Mouse (Mus musculus) cerebellum, adult 11 months (tissue): ENCODE measurements at regions not wholly inside any gene's neighbourhood (a gene's known extent, or its start where the extent isn't known, plus 50 kb on each side); places are given as distances from the start of the nearest gene placed in this dataset.
A peak's percentile ranks its signal among the peaks of the same experiment; 100 is the strongest.

Experiments
- DNase-seq: peaks from one replicate; pipeline ENCODE4 v3.0.0; 2022

DNA sequence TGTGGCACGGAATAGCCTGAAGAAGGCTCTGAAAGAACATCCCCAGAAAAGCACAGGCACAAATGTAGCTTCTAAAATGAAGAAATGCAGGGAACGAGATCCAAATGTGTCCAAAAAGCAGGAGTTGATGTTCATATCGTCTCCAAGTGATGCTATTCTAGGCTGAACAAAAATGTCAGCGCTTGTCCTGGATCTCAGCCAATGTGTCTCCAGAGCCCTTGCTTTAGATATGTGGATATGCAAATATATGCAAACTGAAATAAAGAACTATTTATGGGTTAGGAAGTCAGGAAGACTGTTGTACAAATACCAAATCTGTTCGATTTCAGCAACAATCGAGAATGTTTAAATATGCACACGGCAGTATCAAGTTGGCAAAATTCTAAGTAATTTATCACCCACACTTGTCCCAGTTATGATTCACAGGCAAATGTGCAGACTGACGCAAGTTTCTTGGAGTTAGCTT, 320.4 kb downstream of the Synb start:
- DNase-seq: no peak

DNA sequence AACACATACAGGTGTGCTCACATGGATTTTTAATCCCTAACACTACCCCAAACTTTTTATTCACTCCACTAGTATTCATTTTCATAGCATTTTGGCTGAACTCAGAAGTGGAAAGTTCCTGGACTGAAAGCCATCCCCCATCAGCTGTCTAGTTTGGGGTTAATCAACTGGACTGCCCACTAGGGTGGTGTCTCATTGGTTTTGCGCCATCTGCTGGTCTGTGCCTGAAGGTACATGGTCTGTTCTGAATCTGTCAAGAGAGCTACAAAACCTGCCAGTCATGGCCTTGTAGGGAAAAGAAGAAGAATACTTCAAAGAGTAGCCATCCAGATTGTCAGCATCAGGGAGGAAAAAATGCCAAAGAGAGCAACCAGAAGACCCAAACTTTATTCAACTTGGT, 327.3 kb downstream of the Synb start:
- DNase-seq: peak; percentile 11

DNA sequence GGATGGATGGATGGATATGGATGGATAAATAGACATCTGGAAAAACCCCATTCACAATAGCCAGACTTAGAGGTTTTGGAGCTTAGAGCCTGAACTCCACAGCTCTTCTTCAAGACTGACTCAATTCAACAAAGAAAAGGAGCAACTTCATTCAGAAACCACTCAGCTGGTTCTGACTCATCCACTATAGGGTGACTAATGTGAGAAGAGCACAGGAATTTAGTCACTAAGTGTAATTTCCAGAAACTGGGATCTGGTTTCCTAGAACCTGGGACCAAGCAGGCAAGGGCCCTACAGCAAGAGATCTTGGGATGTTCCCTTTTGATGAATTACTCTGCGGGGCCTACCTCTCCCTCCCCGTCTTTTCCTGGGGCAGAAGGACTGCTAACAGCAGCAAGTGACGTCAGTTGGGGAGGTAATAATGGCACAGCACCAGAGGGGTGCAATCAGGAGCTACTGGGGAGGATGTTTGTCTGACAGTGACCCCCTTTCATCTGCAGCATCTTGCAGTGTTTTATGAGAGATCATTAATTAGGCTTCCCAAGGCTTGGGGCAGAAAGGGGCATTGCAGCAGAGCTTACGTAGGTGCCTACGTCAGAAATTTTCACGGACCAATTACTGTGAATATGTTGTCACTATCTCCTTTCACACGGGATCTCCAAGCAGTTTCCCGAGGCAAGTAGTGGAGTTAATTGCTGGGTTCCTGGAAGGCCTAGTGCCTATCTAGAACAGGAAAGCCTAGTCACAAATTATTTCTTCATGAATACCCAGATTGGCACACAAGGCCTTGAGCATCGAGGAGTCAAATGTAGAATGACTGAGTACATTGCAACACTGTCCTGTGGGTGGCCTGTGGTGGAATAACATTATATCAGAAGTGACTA, 339.3 kb downstream of the Synb start:
- DNase-seq: no peak

DNA sequence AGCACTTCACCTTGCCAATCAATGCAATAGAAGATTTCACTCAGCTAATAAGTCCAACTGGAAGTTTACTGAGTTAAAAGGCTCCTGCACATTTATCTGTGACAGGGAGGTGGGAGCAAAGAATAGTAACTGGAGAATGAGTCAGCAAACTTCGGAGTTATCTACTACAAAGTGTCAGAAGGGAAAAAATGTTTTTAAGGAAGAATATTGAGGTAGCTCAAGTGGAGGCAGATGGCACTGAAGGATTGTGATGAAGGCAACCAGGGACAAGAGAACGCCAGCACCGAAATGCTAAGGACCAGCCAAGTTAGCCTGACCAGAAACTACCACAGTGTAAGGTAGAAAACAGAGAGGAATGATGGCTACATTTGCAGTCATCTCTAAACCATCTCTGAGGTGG, 348.2 kb downstream of the Synb start:
- DNase-seq: no peak

DNA sequence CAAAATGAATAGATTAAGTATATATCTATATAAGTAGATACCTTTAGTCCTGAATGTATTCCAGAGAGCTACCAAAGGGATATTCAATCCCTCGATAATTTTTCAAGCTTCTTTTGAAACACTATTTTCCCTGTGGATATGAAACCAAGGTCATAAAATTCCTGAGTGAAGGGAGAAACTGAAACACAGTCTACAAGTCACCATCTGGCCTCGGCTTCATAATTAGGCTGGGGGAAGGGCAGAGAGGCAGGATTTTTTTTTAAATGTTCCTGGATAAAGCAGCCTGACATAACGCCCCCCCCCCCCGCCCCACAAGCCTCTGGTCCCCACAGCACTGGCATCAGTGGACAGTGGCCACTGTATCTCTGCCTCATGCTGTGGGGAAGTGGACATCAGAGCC, 348.7 kb downstream of the Synb start:
- no peak for DNase-seq

DNA sequence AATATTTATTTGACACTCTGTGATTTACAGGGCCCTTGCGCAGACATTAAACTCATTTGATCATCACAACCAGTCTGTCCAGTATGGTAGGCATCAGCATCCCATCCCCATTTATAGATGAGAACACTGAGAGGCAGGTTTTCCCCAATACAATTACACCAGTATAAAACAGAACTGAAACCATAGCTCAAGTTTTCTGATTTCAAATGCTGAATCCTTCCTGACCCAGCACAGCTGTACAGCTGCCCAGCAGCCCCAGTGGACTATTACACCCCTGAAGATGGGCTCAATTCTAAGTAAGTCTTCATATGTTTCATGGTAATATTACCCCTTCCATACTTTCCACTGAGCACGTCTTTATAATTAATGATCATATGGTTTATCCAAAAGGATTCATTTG, 352.3 kb downstream of the Synb start:
- no peak for DNase-seq

DNA sequence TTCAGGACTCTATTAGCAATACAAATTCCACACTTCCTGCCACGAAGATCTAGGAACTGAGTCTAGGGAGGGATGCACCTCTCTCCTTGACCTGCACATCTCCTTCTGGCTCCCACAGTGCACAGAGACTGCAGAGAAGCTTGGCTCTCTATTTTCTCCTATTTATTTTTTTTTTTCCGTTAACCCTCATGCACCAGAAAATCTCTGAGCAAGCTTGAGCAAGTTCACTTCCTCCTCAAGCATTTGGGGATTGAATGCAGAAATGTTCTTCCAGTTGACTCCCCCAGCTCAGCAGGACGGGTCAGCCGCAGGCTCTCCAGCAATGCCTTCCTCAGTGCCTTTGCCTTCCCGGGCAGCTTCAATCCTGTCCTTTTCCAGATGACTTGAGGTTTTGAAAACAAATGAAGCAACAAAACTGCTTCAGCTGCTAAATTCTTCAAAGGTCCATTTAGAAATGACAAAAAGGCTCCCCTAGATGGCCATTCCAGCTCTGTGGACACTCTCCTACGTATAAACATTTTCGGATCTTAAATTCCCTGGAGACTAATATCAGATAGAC, 352.9 kb downstream of the Synb start:
- DNase-seq: no peak

DNA sequence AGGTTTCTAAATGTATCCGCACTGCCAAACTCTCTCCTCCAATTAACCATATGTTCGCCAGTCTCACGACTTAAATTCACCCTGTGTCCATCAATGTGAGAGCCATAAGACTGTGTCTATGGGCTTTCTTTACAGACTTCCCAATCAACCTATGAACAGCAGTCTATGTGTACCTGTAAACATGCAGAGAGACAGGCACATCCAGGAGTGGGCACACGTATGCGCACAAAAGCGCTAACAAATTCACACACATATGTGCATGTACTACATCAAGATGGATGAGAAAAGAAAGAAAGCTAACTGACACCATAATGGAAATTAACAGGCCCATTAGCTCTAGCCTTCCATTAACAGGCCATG, 358.8 kb downstream of the Synb start:
- no peak for DNase-seq

DNA sequence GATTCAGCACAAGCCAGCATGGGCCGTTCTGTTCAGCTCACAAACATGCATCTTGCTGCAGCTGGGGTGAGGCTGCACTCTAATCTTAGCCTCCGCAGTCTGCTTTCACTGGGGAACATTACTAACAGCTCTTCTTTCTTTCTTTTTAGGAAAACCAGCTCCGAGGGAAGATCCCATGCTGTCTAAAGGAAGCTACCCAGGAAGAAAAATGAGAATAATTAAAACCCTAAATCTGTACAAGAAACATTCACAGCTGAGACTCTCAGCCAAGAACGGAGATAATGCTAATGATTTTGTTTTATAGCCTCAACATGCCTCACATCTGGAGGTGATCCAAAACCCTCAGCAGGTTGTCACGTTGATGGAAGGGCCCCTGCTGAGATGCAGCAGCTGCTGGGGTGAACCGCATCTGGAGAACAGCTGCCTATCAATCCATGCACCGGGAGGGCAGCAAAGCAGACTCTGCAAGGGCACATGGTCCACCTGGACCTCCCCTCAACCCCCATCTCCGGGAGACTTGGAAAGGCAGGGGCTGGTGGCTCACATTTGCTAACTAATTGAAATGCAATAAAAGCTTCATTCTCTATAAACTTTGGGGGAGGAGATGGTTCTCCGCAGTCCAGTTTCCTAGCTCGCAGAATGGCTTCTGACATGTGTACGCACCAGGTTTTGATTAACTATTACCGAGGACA, 359.3 kb downstream of the Synb start:
- no peak for DNase-seq

DNA sequence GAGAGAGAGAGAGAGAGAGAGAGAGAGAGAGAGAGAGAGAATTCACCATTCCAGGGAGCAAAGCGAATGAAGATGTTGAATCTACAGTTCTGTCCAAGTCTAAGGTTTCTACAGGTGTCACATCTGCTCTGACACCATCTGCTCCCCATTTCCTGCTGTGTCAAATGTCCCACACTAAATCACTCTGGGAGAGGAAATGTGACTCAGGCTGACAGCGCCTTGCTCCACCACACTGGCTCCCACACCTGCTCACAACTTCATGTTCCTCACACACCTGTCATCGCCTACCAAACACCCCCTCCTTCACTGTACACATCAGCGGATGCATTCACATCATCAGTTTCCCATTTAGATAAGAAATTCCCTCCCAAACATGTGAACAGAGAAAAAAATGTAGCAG, 366.3 kb downstream of the Synb start:
- no peak for DNase-seq

DNA sequence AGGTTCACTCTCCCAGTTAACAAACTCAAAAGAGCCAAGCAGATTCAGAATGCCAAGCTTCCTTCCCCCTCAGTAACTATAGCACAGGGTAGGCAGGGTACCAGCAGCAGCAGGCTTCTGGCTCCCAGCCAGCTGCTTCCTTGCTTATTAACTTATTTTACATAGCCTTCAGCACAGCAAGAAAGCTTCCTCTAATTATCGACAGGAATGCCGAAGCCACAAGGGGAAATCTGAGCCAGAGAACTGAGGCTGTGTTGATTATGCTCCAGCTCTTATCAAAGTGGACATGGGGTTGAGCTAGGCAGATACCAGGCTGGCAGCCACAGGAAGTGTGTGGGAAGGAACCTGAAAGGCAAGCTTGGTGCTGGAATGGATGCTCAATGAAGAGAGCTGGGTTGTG, 371.0 kb downstream of the Synb start:
- no peak for DNase-seq

DNA sequence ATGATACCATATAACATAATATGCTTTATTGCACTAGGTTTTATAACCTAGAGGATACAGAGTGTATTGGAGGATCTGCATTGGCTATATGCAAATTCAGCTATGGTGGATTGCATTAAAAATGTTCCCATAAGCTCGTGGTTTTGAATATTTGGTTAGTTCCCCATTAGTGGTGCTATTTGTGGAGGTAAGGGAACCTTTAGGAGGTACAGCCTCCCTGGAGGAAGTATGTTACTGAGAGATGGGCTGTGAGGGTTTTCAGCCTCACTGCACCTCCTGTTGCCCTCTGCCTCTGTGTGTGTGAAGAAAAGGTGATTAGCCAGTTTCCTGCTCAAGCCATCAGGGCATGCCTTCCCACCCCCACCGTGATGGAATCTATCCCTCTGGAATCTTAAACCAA, 372.1 kb downstream of the Synb start:
- DNase-seq: no peak

DNA sequence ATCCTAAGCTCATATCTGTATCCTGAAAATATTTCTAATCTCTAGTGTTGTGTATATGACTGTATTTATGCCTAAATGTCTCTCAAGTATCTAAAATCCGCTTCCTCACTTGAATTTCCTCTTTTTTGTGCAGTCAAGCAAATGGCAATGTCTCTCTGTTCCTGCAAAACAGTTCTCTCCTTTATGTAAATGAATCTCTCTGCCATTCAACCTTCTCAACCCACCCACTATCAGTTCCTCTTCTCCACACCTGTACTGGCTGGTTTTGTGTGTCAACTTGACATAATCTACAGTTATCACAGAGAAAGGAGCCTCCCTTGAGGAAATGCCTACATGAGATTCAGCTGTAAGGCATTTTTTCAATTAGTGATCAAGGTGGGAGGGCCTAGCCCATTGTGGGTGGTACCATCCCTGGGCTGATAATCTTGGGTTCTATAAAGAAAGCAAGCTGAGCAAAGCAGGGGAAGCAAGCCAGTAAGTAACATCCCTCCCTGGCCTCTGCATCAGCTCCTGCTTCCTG, 375.5 kb downstream of the Synb start:
- no peak for DNase-seq

DNA sequence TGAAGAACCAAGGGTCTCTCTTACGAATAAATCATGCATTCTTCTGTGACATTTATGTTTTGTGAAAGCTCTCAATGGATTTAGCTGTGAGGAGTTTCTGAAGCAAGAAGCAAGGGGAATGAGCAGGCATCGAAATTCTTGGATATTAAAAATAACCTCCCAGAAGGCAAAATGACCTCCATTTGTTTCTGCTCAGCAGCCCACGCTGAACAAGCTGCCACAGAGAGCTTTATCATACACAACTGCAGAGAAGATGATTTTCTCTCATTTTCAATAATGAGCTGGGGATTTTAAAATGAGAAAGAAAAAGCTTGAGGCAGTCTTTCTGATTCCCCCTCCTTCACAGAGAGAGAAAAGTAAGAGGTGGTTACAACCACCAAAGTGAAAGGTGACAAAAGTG, 394.2 kb downstream of the Synb start:
- no peak for DNase-seq

DNA sequence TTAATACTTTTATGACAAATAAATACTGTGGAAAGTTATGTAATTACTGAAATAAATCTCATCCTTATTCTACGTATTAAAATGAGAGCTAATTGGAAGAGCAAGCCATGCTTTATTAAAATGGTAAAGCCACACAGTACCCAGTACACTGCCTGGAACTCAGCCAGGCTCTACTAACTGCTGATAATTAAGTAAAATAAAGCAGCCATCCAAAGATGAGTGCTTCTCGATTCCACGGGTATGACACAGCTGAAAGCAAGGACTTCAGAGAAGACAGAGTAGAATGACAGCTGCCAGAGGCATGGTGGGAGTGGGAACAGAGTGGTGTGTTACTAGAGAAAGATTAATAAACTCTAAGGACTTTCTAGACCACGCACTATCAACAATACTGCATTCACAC, 416.9 kb downstream of the Synb start:
- DNase-seq: no peak

DNA sequence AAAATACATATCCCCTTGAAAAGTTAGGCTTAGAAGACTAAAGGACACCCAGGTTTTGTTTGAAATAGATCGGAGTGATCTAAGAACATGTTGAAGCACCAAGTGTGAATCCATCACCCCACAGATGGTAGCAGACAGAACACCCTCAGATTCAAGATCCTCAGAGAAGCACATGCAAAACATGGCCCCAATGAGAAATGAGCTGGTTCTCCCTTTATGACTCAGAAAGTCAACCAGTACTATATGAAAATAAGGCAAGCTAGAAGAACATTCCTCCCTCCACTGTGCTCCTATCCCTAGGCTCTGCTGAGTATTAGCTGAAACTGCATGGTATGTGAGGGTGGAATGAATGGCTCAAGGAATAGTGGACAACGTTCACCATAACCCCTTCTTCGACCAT, 433.0 kb downstream of the Synb start:
- DNase-seq: no peak

DNA sequence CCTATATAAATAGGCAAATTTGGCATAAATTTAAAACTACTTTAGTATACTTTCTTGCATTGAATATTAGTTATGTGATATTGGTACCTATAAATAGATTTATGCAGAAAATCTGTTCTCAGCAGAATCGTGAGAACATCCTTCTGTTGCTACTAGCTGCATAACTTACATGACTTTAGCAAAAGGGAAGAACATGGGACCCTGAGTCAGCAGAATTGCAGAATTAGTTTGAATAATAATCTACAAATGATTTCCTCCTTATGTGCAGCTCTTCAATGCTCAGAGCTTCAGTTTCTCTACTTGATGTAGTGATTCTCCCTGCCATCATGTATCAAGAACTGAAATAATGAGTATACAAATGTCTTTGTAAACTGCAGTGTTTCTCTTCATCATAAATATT, 436.2 kb downstream of the Synb start:
- no peak for DNase-seq

DNA sequence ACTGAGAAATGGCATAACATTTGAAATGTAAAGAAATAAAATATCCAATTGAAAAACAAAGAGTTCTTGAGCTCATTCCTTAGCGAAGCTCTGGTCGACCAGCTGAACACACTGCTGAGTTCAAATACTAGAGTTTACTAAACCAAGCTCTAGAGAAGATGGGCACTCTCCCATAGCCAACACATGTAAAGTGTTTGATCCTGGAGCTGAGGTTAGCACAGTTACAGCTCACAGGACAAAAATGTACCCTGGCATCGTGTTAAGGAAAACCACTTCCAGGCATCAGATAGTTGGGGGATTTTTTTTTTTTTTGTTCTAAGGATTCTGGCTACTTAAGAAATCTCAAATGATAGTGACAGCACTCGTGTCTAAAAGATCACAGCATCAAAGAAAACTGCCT, 445.6 kb downstream of the Synb start:
- no peak for DNase-seq

DNA sequence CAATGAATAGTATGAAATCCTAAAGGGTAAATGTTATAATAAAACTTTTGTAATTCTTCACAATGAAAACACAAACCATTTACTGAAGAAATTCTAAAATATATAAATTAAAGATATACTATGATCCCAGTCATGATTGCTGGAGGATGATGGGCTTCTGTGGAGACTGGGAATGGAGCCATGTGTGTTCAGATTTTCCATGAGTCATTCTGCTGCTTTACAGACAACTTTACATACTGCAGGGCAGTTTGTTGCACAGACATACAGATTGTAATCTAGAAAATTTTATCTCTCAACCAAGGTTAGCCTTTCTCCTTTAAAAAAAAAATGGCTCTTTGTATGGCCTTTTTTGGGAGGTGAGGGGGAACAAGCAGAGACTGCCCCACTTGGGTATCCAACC, 446.5 kb downstream of the Synb start:
- DNase-seq: no peak

DNA sequence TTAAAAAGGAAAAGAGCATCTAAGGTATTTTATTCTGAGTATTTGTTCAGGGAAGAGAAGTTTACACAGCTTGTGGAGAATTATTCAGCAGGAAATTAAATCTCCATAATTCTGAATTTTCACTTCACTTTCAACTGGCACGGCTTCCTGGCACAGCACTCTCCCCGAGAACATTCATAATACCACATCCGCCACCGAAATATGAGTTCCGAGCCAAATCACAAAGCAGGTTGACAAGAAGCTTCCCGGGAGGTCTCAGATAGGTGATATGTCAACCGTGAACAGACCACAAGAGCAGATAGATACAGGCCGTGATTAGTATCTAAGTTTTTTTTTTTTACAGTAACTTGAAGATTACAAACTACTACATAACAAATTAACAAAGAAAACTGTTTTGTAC, 473.9 kb downstream of the Synb start:
- peak; percentile 1 for DNase-seq

DNA sequence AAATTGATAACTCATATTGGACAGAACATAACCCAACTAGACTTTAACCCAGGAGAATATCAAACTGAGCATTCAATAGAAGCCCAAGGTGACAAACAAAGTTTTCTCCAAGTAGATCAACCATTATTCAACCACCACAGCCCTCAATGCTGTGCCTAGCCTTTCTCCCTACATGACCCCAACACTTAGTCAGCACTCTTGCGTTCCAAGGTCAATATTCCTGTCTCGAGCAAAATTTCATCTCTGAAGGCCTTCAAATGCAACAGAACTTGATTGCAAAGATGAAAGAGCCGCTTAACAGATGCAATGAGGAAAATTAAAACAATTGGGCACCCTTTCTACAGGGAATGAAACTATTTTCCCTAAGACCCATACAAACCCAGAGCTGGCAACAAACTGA, 485.1 kb downstream of the Synb start:
- DNase-seq: no peak

DNA sequence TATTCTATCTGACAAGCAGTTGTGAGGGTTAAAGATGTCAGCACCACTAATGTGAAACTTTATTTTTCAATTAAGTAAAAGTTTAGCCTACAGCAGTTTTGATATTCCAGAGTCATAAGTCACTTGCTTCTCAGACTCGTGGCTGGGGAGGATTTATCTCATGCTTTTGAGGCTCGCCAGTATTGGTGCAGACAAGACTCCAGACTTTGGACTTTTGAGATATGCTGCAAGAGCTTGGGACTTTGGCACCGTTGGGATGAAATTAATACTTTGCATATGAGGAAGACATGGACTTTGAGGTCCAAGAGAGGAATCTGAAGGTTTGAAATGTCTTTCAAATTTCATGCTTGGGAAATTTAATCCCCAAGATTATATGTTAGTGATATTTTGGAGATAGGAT, 486.2 kb downstream of the Synb start:
- DNase-seq: no peak

DNA sequence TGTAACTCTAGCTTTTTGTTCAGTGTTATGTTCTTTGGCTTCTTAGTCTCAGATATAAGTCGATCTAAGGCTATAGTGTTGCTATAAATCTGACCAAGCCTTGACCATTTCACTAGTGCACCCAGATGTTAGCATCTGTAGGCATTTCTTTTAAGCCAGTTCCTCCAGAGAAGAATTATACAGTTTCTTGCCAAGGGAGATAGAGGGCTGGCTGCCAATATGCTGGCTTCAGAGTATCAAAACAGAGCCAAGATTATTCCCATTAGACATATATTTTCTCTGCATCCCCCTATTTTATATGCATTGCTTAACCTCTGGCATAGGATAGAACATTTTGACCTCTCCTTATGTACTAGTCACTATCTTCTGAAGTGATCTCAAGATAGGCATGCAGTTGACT, 487.5 kb downstream of the Synb start:
- no peak for DNase-seq

DNA sequence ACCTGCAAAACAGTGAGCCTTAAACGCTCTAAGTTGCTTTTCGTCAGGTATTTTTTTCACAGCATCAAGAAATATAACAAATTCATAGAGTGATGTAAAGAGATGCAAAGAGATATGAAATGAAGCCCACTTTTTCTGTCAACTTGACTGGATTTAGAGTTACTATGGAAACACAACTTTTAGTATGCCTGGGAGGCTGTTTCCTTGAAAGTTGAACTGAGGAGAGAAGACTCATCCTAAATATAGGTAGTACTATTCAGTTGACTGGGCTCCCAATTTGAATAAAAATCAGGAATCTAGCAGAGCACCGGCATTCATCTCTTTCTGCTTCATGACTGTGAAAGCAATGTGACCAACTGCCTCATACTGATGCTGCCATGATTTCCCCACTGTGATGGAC, 509.7 kb downstream of the Synb start:
- no peak for DNase-seq
